Mouse (Mus musculus): ENCODE measurements around the gene Tmem121.
"Not testable (repeated sequence)": the region's sequence is repeated elsewhere in the genome, so short reads cannot be mapped to it uniquely, and the experiment has no call there.

The Tmem121 gene

DNA sequence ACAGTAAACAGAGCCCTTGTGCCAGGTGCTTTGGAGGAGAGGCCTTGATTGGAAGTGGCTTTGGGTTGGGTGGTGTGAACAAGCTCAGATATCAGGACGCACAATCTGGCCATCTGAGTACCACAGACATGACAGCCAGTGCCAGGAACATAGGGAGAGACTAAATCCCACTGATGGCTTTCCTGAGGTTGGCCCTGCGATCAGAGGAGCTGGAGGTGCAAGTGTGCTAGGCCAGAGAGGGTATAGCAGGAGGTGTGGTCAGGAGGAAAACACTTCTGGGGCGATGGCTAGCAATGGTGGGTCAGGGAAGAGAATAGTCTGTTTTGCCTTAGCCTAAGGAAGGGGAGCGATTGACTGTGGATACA is 1.3 kb downstream of the Tmem121 start:
- no peak for DNase-seq (ENCODE audit: low read depth, low spot score)

DNA sequence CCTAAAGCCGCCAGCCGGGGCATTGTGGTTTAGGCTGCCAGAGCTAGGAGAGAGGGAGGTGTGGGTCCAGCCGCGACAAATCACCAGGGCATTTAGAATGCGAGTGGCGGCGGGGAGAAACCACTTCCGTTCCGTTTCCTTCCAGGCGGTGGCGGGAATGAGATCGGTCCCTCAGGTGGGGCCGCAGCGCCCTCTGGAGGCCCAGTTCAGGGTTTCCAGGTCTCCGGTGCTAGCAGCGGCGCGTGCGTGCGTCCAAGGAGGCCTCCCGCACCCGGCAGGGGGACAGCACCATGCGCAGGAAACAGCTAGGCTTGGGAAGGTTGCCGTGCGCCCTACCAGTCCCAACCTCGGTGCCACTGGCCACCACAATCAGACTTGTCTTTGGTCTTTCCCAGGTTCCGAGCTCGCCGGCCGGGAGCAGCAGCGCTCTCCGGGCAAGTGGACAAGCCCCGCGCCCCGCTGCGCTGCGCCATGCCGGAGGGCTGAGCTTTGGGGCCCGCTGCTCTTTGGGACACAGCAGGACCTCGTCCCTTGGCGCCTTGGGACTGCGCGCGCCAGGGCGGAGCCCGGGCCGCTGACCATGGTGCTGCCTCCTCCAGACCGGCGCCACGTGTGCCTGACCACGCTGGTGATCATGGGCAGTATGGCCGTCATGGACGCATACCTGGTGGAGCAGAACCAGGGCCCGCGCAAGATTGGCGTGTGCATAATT is 2.0 kb downstream of the Tmem121 start:
- DNase-seq (ENCODE audit: low read depth, low spot score): peak; percentile 81

DNA sequence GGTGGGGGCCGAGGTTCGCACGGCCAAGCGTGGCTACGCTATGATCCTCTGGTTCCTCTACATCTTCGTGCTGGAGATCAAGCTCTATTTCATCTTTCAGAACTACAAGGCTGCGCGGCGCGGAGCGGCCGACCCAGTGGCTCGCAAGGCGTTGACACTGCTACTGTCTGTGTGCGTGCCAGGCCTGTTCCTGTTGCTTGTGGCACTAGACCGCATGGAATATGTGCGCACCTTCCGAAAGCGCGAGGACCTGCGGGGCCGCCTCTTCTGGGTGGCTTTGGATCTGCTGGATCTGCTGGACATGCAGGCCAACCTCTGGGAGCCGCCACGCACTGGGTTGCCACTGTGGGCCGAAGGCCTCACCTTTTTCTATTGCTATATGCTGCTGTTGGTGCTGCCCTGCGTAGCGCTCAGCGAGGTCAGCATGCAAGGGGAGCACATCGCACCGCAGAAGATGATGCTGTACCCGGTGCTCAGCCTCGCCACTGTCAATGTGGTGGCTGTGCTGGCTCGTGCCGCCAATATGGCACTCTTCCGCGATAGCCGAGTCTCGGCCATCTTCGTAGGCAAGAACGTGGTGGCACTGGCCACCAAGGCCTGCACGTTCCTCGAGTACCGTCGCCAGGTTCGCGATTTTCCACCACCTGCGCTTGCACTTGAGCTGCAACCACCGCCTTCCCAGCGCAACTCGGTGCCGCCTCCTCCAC is 2.8 kb downstream of the Tmem121 start:
- DNase-seq (ENCODE audit: low read depth, low spot score): no peak

DNA sequence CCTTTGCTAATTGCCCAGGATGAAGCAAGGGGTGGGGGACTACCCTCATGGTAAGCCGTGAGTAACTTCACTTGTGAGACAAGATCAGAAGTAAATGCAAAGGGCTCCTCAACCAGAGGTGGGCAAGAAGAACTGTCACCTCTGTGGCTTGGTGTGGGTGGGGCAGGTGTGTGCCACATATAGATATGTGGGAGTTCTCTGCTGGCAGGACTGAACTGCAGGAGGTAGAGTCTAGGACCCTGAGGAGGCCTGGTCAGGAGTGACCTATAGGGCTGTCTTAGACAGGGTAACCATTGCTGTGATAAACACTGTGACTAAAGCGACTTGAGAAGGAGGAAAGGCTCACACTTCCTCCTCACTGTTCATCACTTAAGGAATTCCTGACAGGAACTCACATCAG is 7.7 kb downstream of the Tmem121 start:
- DNase-seq (ENCODE audit: low read depth, low spot score): no peak

DNA sequence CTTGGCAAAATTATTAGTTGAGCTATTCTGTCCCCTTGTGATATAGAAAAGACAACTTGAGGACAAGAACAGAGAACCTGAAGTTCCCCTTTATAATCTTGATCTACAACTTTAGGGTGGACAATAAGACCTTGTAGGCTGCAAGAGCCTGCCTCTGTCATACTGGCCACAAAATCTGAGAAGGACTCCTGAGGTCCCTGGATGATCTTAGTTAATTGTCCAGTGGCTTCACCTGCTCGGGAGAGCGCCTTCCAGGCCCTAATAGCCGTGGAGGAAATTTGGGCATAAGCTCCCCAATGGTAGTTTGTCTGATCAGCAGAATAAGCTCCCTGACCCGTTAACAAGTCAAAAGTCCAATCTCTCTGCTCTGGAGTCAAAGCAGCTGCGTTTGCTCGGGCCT is 13.4 kb downstream of the Tmem121 start:
- not testable (repeated sequence) for DNase-seq (ENCODE audit: low read depth, low spot score)

DNA sequence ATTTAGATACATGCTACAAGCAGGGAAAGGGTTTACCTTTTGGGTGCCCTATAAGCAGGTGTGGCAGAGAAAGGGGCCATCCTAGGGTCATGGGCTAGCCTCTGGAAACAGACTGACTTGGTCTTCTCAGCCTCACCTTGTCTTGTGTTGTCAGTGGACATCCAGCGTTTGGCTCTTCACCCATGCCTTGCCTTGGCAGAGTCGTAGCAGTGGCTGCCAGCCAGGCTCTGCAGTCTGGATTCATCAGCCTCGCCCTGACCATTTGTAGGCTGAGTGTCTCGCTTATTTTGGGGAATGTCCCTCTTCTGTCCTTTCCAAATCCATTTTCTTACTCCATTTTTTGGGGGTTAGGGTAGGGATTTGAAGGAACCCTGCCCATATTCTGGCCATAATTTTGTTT is 15.6 kb downstream of the Tmem121 start:
- no peak for DNase-seq (ENCODE audit: low read depth, low spot score)

DNA sequence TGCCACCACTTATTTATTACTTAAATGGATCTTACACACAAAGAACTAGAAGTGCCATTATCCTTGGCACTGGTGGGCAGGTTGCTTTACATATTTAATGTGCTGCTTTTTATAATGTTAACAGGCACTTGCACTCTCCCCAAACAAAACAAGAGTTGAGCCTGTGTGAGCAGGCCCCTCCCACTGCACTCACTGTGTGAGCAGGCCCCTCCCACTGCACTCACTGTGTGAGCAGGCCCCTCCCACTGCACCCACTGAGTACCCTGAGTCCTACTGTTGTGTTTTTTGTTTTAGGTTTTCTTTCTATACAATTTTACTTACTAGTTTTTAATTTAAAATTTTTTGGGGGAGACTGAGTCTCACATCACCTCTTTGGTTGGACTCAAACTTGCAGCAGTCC is 16.3 kb downstream of the Tmem121 start:
- no peak for DNase-seq (ENCODE audit: low read depth, low spot score)

DNA sequence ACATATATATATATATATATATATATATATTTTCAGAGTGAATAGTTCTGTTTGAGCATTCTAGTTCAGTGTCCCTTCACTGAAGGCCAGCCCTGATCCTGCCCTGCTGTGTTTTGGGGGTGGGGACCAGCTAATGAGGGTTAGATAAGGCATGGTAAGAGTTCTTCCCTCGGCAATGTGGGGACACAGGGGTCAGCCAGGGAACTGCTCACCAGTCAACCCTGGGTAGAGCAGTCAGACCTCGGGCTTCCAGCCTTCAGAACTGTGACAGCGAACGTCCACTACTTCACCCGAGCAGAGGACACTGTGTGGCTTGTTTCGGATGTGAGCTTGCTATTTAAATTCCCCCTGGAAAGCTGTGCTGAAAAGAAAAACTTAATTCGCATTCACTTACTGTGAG is 17.8 kb downstream of the Tmem121 start:
- no peak for DNase-seq (ENCODE audit: low read depth, low spot score)

DNA sequence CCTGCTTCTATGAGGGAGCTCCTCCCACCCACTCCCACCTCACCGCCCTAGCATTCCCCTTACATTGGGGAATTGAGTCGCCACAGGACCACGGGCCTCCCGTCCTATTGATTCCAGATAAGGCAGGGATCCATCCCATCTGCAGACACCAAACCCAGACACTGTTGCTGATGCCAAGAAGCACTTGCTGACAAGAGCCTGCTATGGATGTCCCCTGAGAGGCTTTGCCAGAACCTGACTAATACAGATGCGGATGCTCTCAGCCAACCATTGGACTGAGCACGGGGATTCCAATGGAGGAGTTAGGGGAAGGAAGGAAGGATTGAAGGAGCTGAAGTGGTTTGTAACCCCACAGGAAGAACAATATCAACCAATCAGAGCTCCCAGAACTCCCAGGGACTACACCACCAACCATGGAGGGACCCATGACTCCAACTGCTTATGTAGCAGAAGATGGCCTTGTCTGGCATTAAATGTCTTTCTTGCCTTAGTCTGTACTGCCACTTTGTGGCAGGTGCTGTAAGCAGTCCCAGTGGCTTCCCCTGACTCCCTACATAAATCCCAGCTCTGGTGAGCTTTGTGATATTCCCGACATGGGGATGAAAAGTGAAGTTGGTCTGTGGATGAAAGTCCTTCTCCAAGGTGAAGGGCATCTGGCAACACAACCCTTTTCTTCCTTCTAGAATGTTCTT is 19.7 kb downstream of the Tmem121 start:
- no peak for DNase-seq (ENCODE audit: low read depth, low spot score)

DNA sequence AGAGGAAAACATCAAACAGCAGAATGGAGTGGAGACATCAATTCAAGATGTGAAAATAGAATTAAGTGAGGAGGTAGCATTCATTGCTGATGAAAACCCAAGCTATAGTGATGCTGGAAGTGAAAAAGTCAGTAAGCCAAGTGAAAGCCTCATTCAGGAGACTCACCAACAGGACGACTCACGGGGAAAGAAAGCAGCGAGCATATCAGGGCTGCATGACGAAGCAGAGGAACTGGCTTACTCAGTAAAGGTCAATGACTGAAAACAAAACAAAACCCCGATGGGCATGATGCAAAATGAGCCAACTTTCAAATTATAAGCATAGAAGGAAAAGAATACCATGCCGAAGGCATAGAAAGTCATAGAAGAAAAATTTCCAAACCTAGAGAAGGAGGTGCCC is 22.0 kb downstream of the Tmem121 start:
- no peak for DNase-seq (ENCODE audit: low read depth, low spot score)

DNA sequence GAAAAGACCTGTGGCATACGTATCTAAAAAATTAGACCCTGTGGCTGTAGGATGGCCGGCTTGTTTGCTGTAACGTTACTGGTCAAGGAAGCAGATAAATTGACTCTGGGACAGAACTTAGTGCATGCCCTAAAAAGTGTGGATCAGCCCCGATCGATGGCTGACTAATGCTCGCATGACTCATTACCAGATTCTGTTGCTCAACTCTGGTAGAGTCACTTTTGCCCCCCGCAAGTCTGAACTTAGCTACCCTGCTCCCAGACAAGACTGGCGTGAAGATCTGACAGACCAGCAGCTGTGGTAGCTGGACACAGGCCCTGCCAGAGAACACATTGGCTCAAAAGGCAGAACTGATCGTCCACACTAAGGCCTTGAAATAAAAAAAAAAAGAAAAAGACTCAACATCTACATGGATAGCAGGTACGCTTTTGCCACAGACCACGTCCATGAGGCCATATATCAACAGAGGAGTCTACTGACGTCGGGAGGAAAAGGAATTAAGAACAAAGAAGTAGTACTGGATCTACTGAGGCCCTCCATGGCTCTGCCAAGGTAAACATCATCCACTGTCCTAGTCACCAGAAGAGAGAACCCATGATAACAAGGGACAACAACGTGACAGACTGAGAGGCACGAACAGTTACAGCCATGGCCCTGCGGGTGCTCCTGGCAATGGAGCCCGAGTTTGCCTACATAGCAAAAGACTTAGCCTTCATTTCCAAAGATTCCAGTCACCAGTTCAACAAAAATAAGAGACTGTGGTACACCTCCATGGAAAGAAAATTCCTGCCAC is 25.1 kb downstream of the Tmem121 start:
- DNase-seq (ENCODE audit: low read depth, low spot score): no peak

DNA sequence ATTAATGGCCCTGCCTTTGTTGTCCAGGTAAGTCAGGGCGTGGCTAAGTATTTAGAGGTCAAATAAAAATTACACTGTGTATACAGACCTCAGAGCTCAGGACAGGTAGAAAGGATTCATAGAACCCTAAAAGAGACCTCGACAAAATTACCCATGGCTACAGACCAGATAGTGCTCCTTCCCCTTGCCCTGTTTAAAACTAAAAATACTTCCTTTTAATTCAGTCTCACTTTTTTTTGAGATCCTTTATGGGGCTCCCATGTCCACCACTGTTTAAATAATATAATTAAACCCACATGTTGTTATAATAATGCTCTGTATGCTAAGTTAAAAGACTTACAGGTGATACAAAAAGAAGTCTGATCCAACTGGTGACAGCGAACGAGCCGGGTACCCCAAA is 26.0 kb downstream of the Tmem121 start:
- no peak for DNase-seq (ENCODE audit: low read depth, low spot score)

DNA sequence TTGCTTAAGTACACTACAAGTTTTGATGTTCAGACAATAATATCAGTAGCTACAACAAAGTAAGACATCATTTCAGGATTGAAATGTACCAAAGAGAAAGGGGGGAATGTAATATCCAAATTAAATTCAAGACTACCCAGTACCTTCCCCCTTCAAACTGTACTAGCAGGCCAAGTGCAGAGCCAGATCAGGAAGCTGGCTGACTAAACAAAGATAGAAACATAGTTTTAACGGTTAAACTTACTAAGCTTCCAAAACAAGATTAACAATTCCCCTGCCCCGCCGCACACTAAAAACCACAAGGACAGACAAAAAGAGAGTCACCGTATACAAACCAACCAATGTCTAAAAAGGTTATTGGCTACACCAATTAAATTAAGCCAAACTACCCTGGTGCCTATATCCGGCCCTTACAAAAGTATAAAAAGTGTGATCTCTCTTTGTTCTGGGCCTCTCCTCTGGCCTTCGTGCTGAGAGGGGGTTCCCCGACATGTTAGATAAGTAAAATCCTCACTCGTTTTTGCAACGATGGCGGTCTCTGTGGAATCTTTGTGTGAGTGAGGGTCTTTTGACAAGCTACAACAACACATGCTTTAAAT is 26.7 kb downstream of the Tmem121 start:
- DNase-seq (ENCODE audit: low read depth, low spot score): no peak

DNA sequence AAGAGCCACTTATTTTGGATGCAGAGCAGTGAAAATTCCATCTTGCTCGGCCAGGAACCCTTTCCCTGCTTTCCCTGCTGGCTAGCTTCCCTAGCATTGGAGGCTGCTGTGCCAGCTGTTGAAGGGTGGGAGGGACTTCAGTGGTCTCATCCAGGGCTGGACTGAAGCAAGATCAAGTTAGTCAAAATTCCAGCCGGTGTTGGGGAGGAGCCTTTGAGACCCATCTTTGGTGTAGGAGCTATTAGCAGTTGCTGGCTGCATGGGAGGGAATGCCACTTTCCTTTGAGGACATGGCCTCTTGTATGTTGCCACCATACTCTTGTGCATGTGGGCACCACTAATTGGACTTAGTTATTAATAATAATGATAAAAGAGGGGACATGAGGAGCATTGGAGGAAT is 27.5 kb downstream of the Tmem121 start:
- no peak for DNase-seq (ENCODE audit: low read depth, low spot score)

DNA sequence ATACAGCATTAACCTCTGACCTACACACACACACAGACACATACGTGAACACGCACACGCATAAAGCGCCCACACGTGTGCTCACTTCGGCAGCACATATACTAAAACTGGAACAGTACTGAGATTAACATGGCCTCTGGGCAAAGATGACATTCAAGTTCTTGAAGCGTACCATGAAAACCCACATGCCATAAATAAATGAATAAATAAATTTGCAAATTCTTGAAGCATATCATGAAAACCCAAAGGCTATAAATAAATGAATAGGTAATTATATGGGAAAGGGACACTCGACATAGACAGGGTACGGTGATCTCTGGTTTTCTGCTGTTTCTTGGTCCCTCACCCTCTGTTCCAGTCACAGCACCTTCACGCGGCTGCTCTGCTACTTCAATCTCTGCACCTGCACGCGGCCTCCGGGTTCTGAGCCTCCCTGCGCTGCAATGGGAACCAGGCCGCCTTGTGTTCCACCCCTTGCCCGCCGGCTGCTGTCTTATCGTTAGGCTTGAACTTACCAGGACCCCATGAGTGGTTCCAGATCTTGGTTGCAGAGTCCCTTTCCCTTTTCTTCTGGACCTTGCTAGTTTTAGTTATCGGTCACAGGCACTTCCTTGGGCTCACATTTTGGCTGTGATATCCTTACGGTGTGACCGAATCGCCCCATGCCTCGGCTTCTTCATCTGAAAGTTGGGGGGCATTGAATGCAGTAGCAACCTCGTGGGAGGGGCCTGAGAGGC is 28.5 kb downstream of the Tmem121 start:
- DNase-seq (ENCODE audit: low read depth, low spot score): no peak

DNA sequence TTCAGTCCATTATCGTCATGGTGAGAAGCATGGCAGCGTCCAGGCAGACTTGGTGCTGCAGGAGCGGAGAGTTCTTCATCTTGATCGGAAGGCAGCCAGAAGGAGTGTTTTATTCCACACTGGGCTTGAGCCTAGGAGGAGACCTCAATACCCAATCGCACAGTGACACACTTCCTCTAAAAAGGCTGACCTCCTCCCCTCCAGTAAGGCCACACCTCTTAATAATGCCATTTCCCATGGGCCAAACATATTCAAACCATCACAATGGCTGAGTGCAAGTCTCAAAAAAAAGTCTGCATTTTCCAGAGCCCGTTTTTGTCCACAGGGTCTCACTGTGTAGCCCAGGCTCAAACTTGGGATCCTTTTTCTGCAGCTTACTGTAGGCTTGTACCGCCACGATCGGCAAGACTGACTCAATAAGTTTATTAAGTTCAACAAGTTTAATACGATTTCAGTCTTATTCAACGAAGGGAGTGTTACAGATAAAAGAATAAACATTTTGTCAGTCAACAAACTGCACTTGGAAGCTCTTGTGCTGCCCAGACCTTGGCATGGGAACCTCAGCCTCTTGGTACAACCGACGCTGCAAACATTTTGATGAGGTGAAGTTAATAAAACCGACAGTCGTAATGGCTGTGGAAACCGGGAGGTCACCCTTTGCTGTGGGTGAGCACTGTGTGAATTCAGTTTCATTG is 29.4 kb downstream of the Tmem121 start:
- DNase-seq (ENCODE audit: low read depth, low spot score): no peak

DNA sequence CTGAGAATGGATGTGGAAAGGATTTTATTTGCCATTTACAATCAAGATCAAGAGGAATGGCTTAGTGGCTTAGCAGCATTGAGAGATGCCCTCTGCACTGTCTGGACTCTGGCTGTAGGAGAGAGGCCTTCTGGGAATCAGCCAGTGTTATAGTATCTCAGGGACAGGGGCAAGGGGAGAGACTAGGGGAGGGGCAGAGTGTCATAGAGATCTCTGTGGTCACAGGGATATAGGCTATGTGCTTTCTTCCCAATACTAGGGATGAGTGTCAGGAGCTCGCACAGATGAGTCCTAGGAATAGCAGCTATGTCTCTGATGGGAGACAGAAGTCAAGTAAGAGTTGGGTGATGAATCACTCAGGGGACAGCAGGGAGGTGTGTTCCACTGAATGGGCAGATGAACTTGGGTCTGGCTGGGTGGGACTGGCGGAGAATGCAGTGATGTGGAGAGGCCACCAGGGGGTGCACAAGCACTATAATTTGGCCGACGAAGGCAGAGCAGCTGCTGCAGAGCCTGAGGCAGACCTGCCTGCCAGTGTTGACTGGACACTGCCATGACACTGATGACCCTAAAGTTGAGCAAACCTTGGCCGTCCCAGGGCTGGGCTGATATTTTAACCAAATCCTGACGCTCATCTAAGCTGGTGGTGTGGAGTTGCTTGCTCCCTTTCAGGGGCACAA is 30.1 kb downstream of the Tmem121 start:
- DNase-seq (ENCODE audit: low read depth, low spot score): no peak

DNA sequence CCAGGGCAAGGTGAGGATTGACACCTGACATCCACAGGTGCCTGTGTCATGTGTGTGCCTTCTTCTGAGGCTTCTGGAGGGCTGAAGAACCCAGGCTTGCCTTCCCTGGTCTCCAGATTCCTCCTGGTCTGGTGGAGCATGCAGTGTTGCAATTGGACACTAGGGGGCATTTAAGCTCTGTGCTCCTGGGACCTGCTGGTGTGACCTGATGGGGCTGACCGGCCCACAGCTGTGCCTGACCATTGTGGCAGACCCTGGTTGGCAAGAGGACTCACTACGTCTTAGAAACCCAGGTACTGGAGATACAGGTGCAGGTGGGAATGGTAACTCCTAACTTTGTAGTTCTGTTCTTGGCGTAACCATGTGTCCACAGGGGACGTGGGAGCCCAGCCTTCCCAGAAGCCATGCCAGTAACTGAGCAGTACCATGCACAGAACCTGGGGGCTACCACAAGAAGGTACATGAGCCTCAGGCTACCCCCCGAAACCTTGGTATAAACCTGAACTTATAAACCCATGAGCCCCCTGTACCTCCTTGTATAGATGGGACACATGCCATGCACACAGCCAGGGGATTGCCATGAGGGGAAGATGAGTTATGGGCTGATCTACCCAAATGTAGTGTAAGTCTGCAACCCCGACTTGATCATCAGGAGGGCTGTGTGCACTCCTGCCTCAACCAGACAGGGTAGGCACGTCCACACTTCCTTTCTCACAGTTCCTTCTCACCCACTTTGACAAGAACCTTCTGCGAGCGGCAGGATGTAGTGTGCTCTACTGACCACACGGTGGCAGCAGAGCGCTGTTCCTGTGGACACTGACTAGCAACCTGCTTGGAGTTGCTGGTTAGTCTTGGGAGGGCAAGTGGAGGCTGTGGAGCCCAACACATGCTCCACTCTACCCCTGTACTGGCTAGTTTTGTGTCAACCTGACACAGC is 31.8 kb downstream of the Tmem121 start:
- peak; percentile 66 for DNase-seq (ENCODE audit: low read depth, low spot score)

DNA sequence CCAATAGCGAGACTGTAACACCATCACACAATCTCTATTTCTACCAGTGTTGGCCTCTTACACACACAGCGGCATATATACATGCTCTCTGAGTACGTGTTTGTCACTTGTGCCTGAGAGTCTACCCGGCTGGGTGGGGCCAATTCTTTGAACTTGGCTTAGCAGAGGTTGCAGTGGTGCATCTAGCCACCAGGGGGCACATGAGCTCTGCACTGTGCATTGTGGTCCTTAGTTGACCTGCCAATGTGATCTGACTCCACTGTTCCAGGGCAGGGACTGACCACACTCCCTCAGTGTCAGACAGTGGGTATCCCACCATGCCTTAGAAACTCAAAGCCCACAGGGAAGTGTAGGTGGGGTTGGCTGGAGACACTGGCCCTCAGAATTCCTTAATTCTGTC is 34.1 kb downstream of the Tmem121 start:
- no peak for DNase-seq (ENCODE audit: low read depth, low spot score)

Measured in retina, postnatal 7 days (tissue).